Mouse (Mus musculus) central nervous system, embryonic 14 days (tissue): Measurements from ENCODE around the gene 9130019O22Rik. TPM values are rescaled to one million over a fixed set of nuclear protein-coding genes. Genes with fewer than 3 reads are reported as not detected.

ENCODE experiments used
- polyA plus RNA-seq: library from polyadenylated mRNA; depleted of rRNA; stranded (reverse); fragments of >200 nt; gene quantifications from 2 replicates; pipeline ENCODE4 v1.2.3, GENCODE M21; 2012; rRNA removed

9130019O22Rik gene
- 3.7 and 3.8 TPM in 2 replicates for polyA plus RNA-seq

GRCm38 (mm10) chr7:127386641-127387392, at the start of gene 9130019O22Rik:
Gene 9130019O22Rik, minus strand, starts transcription at chr7:127387166.

GRCm38 (mm10) chr7:127421388-127422191, 34.6 kb upstream of the 9130019O22Rik start, which contains the start of gene Zfp688:
Gene Zfp688, minus strand, starts transcription at chr7:127422068.

GRCm38 (mm10) chr7:127406002-127406987, 19.3 kb upstream of the 9130019O22Rik start, which contains the start of gene Zfp764:
Gene Zfp764, minus strand, starts transcription at chr7:127406822.

GRCm38 (mm10) chr7:127393157-127393943, 6.4 kb upstream of the 9130019O22Rik start, which contains the start of gene E430018J23Rik:
Gene E430018J23Rik, minus strand, starts transcription at chr7:127393629.

GRCm38 (mm10) chr7:127375271-127376245, 11.4 kb downstream of the 9130019O22Rik start, which contains the start of gene Zfp747:
Gene Zfp747, minus strand, starts transcription at chr7:127376050.

GRCm38 (mm10) chr7:127345512-127346325, 41.2 kb downstream of the 9130019O22Rik start, which contains the start of gene Zfp768:
Gene Zfp768, minus strand, starts transcription at chr7:127345589.

Other genes starting within 250 kb of the 9130019O22Rik start
- gene Spn, start 249.3 kb downstream of the 9130019O22Rik start, polyA plus RNA-seq = 0.10 and 0.19 TPM in 2 replicates
- 139 and 140 TPM in 2 replicates for gene Cd2bp2, start 191.1 kb downstream of the 9130019O22Rik start, polyA plus RNA-seq
- gene Tbc1d10b, start 178.7 kb downstream of the 9130019O22Rik start, polyA plus RNA-seq = 55.6 and 59.0 TPM in 2 replicates
- gene Mylpf, start 178.3 kb downstream of the 9130019O22Rik start, polyA plus RNA-seq = 4.0 and 196 TPM in 2 replicates
- gene Zfp553, start 154.1 kb downstream of the 9130019O22Rik start, polyA plus RNA-seq = 30.7 and 37.3 TPM in 2 replicates
- gene Sept1, start 154.0 kb downstream of the 9130019O22Rik start, polyA plus RNA-seq = 28.1 and 35.9 TPM in 2 replicates
- 84.0 and 85.7 TPM in 2 replicates for gene Zfp771, start 142.9 kb downstream of the 9130019O22Rik start, polyA plus RNA-seq
- gene Dctpp1, start 126.5 kb downstream of the 9130019O22Rik start, polyA plus RNA-seq = 95.6 and 105 TPM in 2 replicates
- gene Sephs2, start 113.1 kb downstream of the 9130019O22Rik start, polyA plus RNA-seq = 22.5 and 23.0 TPM in 2 replicates
- 0.61 and 0.95 TPM in 2 replicates for gene Itgal, start 90.9 kb downstream of the 9130019O22Rik start, polyA plus RNA-seq
- gene Zfp768, start 41.6 kb downstream of the 9130019O22Rik start, polyA plus RNA-seq = 38.6 and 41.2 TPM in 2 replicates
- gene Zfp747, start 11.1 kb downstream of the 9130019O22Rik start, polyA plus RNA-seq = 7.0 and 7.4 TPM in 2 replicates
- gene E430018J23Rik, start 6.5 kb upstream of the 9130019O22Rik start, polyA plus RNA-seq = 7.4 and 7.5 TPM in 2 replicates
- gene Zfp764, start 19.7 kb upstream of the 9130019O22Rik start, polyA plus RNA-seq = 4.1 and 4.9 TPM in 2 replicates
- gene Zfp688, start 34.9 kb upstream of the 9130019O22Rik start, polyA plus RNA-seq = 20.0 and 22.1 TPM in 2 replicates
- gene Zfp689, start 62.0 kb upstream of the 9130019O22Rik start, polyA plus RNA-seq = 12.3 and 12.5 TPM in 2 replicates
- gene Prr14, start 72.4 kb upstream of the 9130019O22Rik start, polyA plus RNA-seq = 86.3 and 89.4 TPM in 2 replicates
- 28.5 and 42.4 TPM in 2 replicates for gene Fbrs, start 92.0 kb upstream of the 9130019O22Rik start, polyA plus RNA-seq
- gene Srcap, start 124.8 kb upstream of the 9130019O22Rik start, polyA plus RNA-seq = 20.8 and 25.3 TPM in 2 replicates
- 17.6 and 18.6 TPM in 2 replicates for gene Gm42715, start 132.4 kb upstream of the 9130019O22Rik start, polyA plus RNA-seq
- gene Tmem265, start 174.2 kb upstream of the 9130019O22Rik start, polyA plus RNA-seq = 0.36 and 2.0 TPM in 2 replicates
- gene Phkg2, start 186.2 kb upstream of the 9130019O22Rik start, polyA plus RNA-seq = 117 and 121 TPM in 2 replicates
- 12.9 and 13.4 TPM in 2 replicates for gene Ccdc189, start 201.4 kb upstream of the 9130019O22Rik start, polyA plus RNA-seq
- gene Rnf40, start 201.6 kb upstream of the 9130019O22Rik start, polyA plus RNA-seq = 56.5 and 57.7 TPM in 2 replicates
- gene Zfp629, start 228.6 kb upstream of the 9130019O22Rik start, polyA plus RNA-seq = 39.2 and 42.5 TPM in 2 replicates